Mouse (Mus musculus) bone marrow macrophage, adult 2 months (primary cell): ENCODE data around the gene Ticam1.

ENCODE experiments used
- CTCF ChIP-seq: IDR thresholded peaks from 2 replicates; pipeline ENCODE4 v1.5.1; 2012; ENCODE audit warnings: low read depth, mild to moderate bottlenecking, low read length, moderate library complexity
- POLR2A ChIP-seq: IDR thresholded peaks from 2 replicates; pipeline ENCODE4 v1.6.1; 2012; ENCODE audit warnings: mild to moderate bottlenecking, low read depth, low read length, borderline replicate concordance

- TF ChIP-seq CTCF (no peak), POLR2A (no peak; the same call in 1 of the 2 replicates)
Observed at GRCm38 (mm10) chr17:56276643-56277566, at the start of gene Ticam1.
